Mouse (Mus musculus): Measurements from ENCODE around the gene Ccdc163.

DNA sequence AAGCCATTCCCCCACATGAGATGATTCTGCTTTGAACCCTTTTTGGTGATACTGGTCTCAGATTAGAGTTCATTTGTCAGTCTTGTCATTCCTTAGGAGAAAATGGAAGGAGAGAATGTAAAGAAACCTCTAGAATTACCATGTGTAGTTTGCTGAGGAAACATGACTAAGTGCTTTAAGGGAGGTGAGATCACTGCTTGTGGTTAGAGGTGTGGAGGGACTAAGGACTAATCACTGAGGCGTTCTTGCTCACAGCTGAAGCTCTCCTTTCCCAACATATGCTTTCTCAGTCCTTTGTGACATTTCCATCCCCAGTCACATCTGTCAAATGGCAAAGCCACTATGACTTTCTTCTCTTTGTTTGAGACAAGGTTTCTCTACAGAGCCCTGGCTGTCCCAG, 30.5 kb upstream of the Ccdc163 start:
- no peak for TF ChIP-seq CTCF (conservative IDR thresholded peaks at IDR 0.05; ENCODE audit: low read length)
- TF ChIP-seq POU5F1 (IDR thresholded peaks at IDR 0.05; ENCODE audit: borderline replicate concordance, low read length) = no peak
- TF ChIP-seq NANOG (IDR thresholded peaks at IDR 0.05; ENCODE audit: borderline replicate concordance, low read length) = no peak
